Mouse (Mus musculus) liver, postnatal 0 days (tissue): ENCODE measurements around the gene Bicdl2.

ENCODE experiments used
- CTCF ChIP-seq: sonication (generic); IDR thresholded peaks from 2 replicates; pipeline ENCODE4 v1.5.1; 2016; ENCODE audit warnings: antibody characterized with exemption, low read depth
- EP300 ChIP-seq: IDR thresholded peaks from 2 replicates; pipeline ENCODE4 v1.6.1; 2016; ENCODE audit warnings: antibody characterized with exemption, low read depth, mild to moderate bottlenecking

DNA sequence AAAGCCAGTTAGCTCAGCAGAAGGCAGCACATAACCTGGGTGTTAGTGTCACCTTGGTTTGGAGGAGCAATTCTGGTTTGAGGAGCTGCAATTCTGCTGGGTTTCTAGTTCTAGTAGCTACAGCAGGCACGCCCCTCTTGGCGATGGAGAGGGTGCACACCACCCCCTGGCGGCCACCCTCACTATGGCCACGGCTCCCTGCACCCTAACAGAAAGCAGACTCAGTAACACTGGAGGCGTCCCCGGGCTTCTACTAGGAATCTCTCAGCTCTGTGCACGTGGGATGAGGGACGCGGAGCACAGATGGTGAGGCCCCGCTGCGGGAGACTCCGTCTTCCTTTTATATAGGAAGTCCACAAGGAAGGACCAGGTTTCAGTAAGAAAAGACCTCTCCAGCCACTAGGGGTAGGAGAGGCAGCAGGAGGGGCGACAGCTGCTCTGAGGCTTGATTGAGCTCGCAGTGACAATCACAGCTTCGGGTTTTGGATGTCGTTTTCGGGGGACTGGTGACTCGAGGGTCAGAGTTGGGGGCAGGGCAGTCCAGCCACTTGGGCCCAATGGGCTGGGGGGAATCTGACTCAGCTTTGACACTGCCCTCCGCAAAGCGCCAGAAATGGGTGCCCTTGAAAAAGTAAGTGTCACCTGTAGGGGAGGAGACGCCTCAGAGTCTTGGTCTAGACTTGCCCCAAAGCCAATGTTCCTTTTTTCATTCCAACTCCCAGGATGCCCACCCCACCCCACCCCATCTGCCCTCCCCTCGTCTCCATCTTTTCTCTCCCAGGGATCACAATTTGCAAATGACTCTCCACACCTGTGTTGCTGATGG lies 29.9 kb upstream of the Bicdl2 start:
- TF ChIP-seq CTCF, result peak; percentile 86
- no peak for TF ChIP-seq EP300
